Mouse (Mus musculus): ENCODE measurements around the gene Tlcd1.

The Tlcd1 gene

GRCm38 (mm10) chr11:78204287-78204686, 27.8 kb downstream of the Tlcd1 start:
- no peak for DNase-seq (ENCODE audit: low spot score in 2 of 2)

GRCm38 (mm10) chr11:78205361-78206206, 29.1 kb downstream of the Tlcd1 start:
- DNase-seq (ENCODE audit: low spot score in 2 of 2) = no peak

GRCm38 (mm10) chr11:78207190-78207589, 30.7 kb downstream of the Tlcd1 start:
- no peak for DNase-seq (ENCODE audit: low spot score in 2 of 2)

- DNase-seq (ENCODE audit: low spot score in 2 of 2) = no peak
These were observed 33.4 kb downstream of the Tlcd1 start for GRCm38 (mm10) chr11:78209886-78210285.

GRCm38 (mm10) chr11:78210615-78211014, 34.1 kb downstream of the Tlcd1 start:
- DNase-seq (ENCODE audit: low spot score in 2 of 2) = no peak

- DNase-seq (ENCODE audit: low spot score in 2 of 2) = no peak
These were observed 35.0 kb downstream of the Tlcd1 start for GRCm38 (mm10) chr11:78211513-78211912.

GRCm38 (mm10) chr11:78213086-78213817, 36.7 kb downstream of the Tlcd1 start:
- DNase-seq (ENCODE audit: low spot score in 2 of 2) = no peak

- peak in 1 of 2 experiments; percentile 24 for DNase-seq (ENCODE audit: low spot score in 2 of 2)
These were observed 39.3 kb downstream of the Tlcd1 start for GRCm38 (mm10) chr11:78215709-78216317.

- DNase-seq (ENCODE audit: low spot score in 2 of 2) = no peak
These were observed 47.1 kb downstream of the Tlcd1 start for GRCm38 (mm10) chr11:78223586-78223985.
